Mouse (Mus musculus) brain, adult 2 months (tissue): ENCODE results near the gene Olfr96.
A peak's percentile ranks its signal among the peaks of the same experiment; 100 is the strongest.

Source experiments
- DNase-seq: peaks from one replicate; pipeline ENCODE4 v3.0.0; 2011; ENCODE audit warnings: low read depth, low spot score

Gene Olfr96

DNA sequence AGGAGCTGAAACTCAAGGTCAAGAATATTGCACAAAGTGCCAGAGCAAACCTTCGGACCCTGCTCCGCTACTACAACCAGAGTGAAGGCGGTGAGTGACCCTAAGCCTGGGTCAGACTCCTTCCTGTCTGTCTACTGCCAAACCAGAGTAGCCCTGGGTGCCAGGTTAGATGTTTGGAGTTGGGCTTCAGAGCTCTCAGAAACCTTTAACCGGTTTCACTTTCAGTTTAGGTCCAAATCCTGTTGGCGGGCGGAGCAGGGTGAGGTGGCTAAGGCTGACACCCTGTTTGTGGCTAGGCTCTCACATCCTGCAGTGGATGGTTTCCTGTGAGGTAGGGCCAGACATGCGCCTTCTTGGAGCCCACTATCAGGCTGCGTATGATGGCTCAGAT is 50.8 kb downstream of the Olfr96 start:
- DNase-seq = peak; percentile 7

DNA sequence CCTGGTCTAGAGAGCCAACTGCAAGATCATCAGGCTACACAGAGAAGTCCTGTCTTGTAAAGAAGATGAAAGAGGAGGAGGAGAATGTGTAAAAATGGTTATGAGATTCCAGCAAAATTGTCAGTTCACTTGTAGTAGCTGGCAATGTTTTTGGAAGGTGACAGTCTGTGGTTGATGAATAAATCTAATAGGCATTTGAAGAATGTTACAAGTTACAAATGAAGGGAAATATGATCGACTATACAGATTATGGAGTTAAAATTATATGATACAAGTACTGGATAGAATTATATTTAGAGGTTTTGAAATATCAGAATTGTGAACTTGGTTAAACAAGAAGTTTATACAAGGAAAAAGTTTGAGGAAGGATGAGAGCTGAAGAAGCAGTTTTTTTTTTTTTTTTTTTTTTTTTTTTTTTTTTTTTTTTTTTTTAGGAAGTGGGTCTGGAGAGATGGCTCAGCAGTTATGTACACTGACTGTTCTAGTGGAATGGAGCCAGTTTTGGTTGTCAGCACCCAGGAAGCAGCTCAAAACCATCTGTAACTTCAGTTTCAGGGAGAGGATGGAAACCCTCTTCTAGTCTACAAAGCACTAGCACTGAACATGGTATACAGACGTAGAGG is 55.8 kb downstream of the Olfr96 start:
- DNase-seq = no peak
